Mouse (Mus musculus) inflammation-experienced regulatory T-cells, adult 6 months (primary cell): Measurements from ENCODE around the gene Dlgap1. TPM values are rescaled to one million over a fixed set of nuclear protein-coding genes. Genes with fewer than 3 reads are reported as not detected.
A peak's percentile ranks its signal among the peaks of the same experiment; 100 is the strongest.

ENCODE experiments used
- ATAC-seq: one replicate; pipeline ENCODE4 v1.8.0; 2017
- polyA plus RNA-seq, 3 experiments: library from polyadenylated mRNA; unstranded; fragments of 100-300 nt; shearing (Covaris generic); gene quantifications; one replicate each; pipeline ENCODE4 v1.2.1; 2017

The Dlgap1 gene
- polyA plus RNA-seq, 3 experiments from 2014 or later, result not detected

GRCm38 (mm10) chr17:70633181-70633944 is 664.5 kb downstream of the Dlgap1 start:
- ATAC-seq, result no peak

- no peak for ATAC-seq
These were observed 674.3 kb downstream of the Dlgap1 start for GRCm38 (mm10) chr17:70643211-70643610.

GRCm38 (mm10) chr17:70646641-70647040 is 677.8 kb downstream of the Dlgap1 start:
- no peak for ATAC-seq

- ATAC-seq, result no peak
These were observed 692.5 kb downstream of the Dlgap1 start for GRCm38 (mm10) chr17:70661382-70661781.

- ATAC-seq, result no peak
These were observed 695.1 kb downstream of the Dlgap1 start for GRCm38 (mm10) chr17:70663992-70664391.

- no peak for ATAC-seq
These were observed 695.7 kb downstream of the Dlgap1 start for GRCm38 (mm10) chr17:70664484-70665040.

GRCm38 (mm10) chr17:70673985-70674384 is 705.1 kb downstream of the Dlgap1 start:
- ATAC-seq, result no peak

GRCm38 (mm10) chr17:70676522-70676921 is 707.6 kb downstream of the Dlgap1 start:
- ATAC-seq, result no peak

GRCm38 (mm10) chr17:70683561-70684167 is 714.8 kb downstream of the Dlgap1 start:
- no peak for ATAC-seq

- no peak for ATAC-seq
These were observed 721.3 kb downstream of the Dlgap1 start for GRCm38 (mm10) chr17:70690174-70690573.

GRCm38 (mm10) chr17:70690598-70690997 is 721.7 kb downstream of the Dlgap1 start:
- ATAC-seq, result no peak

- peak; percentile 87 for ATAC-seq
These were observed 738.3 kb downstream of the Dlgap1 start for GRCm38 (mm10) chr17:70706976-70707818.

GRCm38 (mm10) chr17:70707819-70708140 is 738.9 kb downstream of the Dlgap1 start:
- ATAC-seq, result no peak

- ATAC-seq, result no peak
These were observed 740.7 kb downstream of the Dlgap1 start for GRCm38 (mm10) chr17:70709545-70709944.

GRCm38 (mm10) chr17:70713470-70713869 is 744.6 kb downstream of the Dlgap1 start:
- ATAC-seq, result no peak

- ATAC-seq, result no peak
These were observed 750.9 kb downstream of the Dlgap1 start for GRCm38 (mm10) chr17:70719684-70720324.

GRCm38 (mm10) chr17:70720766-70721165 is 751.9 kb downstream of the Dlgap1 start:
- ATAC-seq, result no peak

GRCm38 (mm10) chr17:70722146-70722545 is 753.3 kb downstream of the Dlgap1 start:
- no peak for ATAC-seq

GRCm38 (mm10) chr17:70728719-70729281 is 759.9 kb downstream of the Dlgap1 start:
- peak; percentile 82 for ATAC-seq

- ATAC-seq, result no peak
These were observed 765.9 kb downstream of the Dlgap1 start for GRCm38 (mm10) chr17:70734728-70735127.

- no peak for ATAC-seq
These were observed 766.5 kb downstream of the Dlgap1 start for GRCm38 (mm10) chr17:70735396-70735795.

- no peak for ATAC-seq
These were observed 768.6 kb downstream of the Dlgap1 start for GRCm38 (mm10) chr17:70737424-70737823.
